Mouse (Mus musculus) layer of hippocampus, adult 18-20 months (tissue): ENCODE measurements around the gene Naa16. TPM values are rescaled to one million over a fixed set of nuclear protein-coding genes. Genes with fewer than 3 reads are reported as not detected.
A peak's percentile ranks its signal among the peaks of the same experiment; 100 is the strongest.

Experiments used
- DNase-seq, 2 experiments: peaks; one replicate each; pipeline ENCODE4 v3.0.0; 2022; ENCODE audit warnings: low spot score in 2 of 2
- total RNA-seq, 2 experiments: library from RNA; stranded (reverse); gene quantifications; 2 replicates each; pipeline ENCODE4 v1.2.3; 2021

The Naa16 gene
- total RNA-seq, 2 experiments from 2014 or later: 12.4 to 13.8 TPM

DNA sequence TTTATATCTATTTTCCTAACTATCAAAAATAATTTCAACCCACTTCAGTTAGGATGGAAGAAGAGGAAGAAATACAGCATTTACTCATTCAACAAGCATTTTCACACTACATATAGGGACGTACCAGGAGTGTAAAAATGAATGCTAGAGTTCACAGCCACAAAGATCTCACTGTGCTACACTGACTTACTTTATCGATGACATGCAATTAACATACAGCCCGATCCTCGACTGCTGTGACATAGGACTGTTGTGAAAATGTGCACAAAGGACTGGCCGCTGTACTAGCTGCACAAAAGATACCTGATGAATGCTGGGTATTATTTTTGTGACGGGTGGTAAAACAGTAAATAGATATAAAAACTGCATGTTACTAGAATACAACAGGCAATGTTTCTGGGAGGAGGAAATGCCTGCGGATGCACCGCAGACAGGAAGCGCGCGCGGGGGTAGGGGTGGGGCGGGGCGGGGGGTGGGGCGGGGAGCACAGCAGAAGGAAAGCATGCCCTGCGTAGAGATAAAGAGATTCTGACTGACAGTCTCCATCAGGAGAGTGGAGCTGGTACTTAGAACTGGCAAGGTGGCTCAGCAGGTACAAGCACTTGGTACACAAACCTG, 59.5 kb downstream of the Naa16 start:
- DNase-seq: no peak

DNA sequence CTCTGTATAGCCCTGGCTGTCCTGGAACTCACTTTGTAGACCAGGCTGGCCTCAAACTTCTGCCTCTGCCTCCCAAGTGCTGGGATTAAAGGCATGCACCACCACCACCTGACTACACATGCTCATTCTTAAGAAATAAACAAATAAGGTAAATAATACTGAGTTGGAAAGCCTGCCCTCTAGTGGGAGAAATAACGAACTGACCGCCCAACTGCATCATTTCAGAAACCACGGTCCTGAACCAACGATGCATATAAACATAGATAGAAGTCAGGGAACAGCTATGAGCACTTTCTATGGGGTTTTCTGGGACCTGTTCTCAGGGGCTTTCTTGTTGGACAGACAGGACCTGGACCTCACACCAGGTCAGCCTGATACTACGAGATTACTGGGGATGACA, 63.5 kb downstream of the Naa16 start:
- peak in 1 of 2 experiments; percentile 68 for DNase-seq

DNA sequence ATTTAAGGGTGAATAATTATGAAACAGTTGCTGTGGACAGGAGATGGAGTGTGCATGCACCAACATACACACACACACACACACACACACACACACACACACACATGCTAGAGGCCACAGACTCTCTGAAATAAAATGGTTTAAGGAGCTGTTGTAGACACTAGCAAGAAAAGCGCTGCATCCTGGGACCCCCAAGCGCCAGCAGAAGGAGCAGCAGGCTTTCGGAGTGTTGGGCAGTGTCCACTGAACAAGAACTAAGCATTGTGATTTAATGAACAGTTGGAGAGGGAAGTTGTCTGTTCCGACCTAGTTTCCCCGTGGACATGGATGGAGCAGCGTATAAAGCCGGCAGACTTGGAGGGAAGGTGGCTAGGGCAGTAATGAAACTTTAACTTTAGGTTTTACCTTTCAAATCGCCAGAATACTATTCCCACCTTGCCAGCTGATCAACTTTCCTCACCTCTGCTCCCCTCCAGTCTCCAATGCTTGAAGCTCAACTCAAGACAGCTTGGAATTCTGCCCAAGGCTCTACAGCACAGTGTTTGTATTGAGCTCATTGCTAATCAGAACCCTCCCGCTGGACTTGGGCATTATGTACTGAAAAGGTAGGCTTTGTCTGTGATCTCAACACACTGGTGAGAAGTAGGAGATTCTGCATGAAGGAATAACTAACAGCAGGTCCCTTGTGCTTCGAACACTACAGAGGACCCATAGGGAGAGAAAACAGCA, 66.3 kb downstream of the Naa16 start:
- DNase-seq: no peak

DNA sequence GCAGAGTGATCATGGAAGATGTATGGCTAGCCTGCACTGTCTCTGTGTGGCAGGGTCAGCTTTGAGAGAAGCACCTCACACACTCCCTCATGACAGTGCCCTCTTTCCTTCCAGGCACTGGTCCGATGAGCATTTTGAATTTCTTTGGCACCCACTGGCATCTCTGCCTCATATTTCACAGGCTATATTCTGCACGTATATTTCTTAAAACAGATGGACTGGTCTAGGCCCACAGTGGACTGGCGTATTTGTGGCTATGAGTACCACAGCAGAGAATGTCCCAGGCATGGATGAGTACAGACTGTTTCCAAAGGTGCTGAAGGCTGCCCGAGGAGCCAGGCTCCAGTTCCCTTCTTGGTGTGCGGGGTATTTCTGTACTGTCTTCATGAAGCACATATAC, 68.7 kb downstream of the Naa16 start:
- DNase-seq: no peak

DNA sequence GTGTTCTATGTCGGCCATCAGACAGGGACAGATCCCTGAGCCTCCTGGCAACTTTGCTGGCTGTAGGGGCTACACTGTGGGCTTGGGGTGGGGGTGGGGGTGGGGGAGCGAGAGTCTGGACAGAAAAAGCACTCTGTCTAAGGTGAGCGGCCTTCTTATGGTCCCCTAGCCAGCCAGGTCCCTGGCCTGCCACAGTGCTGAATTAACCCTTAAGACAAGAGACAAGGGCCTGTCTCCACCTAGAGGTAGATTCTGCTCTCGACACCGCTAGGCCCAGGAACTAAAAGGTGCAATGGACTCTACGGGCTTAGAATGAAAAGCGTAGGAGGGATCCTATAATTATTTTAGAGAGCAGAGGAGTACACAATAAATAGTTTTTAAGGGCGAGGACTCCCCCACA, 69.4 kb downstream of the Naa16 start:
- DNase-seq: peak in 1 of 2 experiments; percentile 39

DNA sequence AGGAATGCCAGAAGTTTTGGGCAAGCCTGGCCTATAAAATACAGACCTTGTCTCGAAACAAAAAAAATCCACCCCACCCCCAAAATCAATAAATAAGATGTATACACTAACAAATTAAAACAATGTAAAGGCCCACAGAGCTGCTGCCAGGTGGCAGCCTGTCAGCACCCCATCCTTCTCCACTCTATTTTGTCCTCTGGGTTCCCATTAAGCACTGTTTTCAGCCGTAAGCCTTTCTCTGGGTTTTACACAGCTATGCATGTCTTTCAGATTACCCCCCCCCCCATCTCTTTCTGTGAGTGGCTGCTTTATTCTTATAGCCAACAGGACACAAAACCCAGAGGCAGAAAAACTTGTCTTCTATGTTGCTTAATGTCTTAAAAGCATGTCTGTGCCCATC, 73.0 kb downstream of the Naa16 start:
- DNase-seq: no peak

DNA sequence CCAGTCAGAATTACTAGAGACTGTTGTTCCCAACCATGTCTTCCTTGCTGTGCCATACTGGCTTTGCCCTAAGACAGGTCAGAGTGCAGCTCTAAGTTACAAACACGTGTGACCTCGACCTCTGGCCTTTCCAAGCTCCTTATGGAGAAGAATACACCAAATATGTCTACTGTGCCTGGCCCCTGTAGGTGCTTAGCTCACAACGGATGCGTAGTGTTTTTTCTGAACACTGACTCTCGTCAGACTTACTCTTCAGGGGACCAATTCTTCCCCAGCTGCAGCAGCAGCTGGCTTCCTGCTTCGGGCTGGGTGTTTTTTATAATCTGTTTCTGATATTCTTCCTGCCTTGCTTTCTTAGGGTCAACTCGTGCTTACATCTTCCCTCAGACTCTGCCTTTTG, 74.7 kb downstream of the Naa16 start:
- no peak for DNase-seq

DNA sequence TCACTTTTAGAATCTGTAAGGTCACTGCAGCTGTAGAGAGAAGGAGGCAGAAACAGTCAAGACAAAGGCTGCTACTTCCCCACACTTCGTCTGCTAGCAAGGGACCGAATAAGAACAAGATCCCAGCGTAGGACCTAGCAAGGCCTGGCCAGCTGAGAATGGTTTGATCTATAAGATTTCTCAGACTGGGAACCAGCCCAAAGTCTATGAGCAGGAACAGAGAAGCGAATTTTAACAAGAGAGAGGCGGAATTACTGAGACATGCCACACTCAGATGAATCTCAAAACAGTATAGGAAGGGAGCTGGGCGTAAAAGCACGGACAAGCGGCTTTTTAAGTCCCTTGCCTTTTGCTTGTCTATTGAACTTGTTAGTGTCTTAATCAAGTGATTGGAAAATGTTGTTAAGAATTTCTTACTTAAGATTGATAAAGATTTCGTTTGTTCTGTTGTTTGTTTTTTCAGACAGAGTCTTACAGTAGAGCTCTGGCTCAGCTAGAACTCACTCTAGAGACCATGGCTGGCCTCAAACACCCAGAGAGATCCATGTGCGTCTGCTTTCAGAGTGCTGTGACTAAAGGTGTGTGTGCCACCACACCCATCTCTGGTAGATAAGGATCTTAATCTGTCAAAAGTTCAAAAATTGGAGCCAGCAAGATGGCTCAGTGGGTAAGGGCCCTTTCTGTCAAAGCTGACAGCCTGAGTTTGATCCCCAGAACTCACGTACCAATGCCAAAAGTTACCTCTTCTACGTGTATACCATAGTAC, 76.2 kb downstream of the Naa16 start:
- no peak for DNase-seq

DNA sequence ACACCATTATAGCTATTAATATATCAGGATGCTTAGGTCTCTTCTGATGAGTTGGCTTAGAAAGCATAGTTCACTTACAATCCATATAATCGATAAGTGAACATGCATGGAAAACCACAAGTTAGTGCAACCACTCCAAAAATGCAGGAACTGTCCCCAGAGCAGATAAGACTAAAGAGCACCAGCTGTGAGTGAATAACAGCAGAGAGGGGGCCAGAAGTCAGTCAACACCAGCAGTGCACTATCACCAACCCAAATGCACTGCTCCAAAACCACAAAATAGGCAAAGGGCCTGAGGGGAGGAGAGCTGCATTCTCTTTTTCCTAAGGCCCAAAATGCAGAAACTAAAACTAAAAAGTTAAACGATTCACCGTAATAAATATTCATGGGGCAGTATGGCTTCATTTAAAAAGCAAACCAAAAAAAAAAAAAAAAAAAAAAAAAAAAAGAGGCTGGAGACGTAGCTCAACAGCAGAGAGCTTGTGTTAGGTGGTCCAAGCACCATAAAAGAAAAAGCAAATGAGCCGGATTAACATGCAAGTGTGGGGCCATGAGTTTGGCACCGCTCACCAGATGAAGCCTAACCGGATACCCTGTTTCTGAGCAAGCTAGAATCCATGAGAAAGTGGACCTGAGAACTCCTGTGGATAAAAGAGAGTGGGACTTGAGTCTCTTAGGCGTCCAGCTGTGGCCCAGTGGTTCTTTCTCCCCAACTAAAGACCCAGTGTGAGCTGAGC, 77.0 kb downstream of the Naa16 start:
- no peak for DNase-seq

DNA sequence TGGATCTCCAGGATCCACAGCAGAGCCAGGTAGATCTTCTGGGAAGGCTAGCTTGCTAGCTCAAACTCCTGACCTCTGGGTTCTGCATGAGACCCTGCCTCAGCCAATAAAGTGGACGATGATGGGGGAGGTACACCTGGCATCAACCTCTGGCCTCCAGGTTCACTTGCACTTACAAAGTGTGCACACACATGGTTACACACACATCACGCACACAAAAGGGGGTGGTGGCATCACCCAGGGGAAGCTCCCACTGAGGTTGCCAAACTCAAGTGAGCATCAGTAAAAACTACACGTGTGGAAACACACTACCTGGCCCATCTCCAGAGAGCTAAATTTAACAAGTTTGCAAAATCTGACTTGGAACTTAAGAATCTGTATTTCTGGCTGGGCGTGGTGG, 77.9 kb downstream of the Naa16 start:
- DNase-seq: no peak

DNA sequence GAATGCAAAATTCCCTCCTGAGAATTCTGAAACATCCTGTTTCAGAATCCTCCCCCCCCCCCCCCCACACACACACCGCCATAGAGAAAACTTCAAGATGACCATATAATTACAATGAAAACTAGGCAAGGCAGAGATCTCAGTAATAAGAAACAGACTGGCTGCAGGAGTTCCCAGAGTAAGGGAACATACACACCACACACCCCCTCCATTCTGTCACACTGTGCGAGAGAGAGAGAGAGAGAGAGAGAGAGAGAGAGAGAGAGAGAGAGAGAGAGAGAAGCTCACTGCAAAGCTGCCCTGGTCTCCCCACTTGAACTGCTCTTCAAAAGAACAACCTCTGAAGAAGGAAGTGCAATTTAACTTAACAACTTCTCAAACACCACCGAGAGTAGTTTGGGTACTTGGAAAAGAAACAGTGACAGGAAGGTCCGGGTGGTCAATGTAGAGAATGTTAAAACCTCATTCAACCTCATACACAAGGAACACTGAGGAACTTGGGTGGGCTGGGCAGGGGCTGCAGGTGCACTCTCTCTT, 78.6 kb downstream of the Naa16 start:
- no peak for DNase-seq

DNA sequence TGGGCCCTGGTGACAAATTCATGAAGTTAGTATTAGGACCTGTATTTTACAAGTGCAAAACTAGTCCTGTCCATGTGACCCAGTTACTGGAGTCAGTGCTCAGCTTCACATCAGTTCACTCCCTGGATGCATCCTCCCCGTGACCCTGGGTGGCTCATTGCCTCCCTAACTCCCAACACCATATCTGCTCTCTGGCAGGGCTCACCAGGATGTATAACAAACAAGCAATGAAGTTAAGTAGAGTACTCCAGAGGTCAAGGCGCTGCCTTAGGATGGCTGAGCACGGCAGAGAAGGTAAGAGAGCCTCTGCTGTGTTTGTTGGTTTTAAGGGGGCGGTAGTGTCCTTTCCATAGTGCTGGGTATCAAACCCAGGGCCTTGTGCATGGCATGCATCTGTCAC, 81.5 kb downstream of the Naa16 start:
- no peak for DNase-seq

DNA sequence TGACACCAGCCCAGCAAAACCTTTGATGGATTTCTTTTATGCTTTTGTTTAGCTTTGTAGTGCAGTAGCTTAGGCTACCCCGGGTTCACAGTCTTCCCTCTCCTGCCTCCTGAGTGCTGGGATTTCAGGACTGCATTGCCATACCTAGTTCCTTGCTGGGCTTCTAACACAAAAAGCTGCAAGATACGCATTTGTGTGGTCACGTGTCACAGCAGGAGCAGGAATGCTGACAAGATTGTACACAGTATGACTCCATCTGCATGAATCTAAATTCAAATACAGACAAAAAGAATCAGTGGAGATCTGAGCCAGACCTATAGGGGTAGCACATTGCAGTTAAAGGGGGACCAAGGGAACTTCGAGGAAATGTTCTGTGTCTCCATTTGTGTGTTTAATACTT, 82.2 kb downstream of the Naa16 start:
- DNase-seq: no peak

DNA sequence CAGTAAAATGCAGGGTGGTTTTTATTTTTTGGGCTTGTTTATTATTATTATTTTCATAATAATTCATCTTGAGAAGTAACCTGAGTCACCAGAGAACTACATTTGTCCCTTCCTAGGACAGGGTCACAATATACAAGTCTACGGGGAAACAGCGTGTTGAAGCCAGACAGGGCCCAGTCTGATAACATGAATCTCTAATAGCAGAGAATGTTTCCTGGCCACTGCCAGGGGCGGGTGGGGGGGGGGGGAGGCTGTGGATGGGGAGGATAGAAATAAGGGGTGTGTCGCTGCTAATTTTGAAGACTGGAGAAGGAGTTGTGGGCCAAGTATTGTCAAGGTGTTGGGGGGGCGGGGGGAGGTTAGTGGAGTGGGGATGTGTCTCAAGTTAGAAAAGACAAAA, 82.7 kb downstream of the Naa16 start:
- DNase-seq: no peak

DNA sequence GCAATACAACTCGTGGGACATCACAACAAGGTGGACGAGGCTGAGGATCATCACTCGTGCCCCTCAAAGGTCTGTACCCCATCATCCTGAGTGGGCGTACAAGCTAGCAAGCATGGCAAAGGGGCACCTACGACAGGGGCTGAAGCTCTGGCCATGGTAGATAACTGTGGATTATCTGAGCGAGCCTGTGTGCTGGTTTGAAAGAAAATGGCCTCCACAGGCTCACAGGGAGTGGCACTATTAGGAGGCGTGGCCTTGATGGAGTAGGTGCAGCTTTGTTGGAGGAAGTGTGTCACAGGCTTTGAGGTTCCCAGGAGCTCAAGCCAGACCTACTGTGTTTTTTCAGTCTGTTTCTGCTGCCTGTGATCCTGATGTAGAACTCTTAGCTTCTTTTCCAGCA, 83.4 kb downstream of the Naa16 start:
- no peak for DNase-seq

DNA sequence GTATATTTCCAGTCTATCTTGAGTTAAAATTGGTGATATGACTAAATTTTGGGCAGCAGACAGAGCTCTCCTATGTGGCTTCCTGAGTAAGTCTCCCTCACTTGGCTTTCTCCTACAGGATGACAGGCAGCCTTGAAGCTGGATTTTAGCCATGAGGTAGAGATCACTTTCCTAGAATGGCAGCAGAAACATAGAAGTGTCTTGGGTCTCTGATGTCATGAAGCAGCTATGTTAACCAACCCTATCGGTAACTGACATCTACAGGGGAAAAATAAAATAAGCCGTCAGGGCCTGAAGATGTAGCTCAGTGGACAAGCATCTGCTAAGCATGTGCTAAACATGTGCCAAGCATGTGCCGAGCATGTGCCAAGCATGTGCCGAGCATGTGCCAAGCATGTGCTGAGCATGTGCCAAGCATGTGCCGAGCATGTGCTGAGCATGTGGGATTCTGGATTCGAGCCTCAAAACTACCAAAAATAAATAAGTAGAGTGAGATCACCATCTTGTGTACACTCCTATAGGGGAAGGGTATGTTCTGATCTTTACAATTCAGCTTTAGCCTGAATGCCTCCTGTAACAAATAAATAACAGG, 85.6 kb downstream of the Naa16 start:
- DNase-seq: no peak

DNA sequence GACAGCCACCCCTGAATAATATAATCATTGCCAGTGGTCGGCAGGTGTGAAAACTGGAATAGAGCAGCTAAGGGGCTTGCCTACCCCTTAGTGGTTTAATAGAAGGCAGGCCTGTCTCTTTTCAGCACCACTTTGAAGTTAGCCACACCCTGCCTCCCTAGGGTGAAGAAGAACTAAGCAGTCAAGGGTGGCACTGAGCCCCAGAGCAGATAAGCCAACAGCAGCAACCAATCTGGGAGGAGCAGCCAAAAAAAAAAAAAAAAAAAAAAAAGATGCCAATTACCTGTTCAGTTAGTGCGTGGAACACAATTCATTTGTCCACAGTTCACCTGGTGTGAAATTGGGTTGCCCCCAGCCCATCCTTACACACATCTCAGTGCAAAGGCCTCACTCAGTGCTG, 87.4 kb downstream of the Naa16 start:
- no peak for DNase-seq

DNA sequence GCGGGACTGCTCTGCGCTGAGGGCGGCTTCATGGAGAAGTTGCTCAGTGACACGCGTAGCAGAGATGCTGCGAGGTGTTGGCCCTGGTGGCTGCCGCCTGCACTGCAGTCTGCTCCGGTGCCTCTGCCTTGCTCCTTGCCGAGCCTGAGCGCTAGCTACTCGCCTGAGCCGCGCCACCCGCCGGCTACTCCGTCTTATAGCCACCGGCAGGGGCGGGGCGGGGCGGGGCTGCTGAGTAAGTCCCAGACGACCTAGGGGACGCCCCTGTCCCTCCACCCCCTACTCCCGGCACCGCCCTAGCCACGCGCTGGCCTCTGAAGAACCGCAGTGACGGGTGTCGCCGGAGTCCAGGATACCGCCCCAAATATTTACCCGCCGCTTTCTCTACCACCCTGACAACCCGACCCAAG, 89.1 kb downstream of the Naa16 start, which contains the start of gene Rgcc:
TSS of gene Rgcc (minus strand) at position 180 of the 410 bp plus-strand sequence.
- peak; percentile 82 to 93 for DNase-seq

DNA sequence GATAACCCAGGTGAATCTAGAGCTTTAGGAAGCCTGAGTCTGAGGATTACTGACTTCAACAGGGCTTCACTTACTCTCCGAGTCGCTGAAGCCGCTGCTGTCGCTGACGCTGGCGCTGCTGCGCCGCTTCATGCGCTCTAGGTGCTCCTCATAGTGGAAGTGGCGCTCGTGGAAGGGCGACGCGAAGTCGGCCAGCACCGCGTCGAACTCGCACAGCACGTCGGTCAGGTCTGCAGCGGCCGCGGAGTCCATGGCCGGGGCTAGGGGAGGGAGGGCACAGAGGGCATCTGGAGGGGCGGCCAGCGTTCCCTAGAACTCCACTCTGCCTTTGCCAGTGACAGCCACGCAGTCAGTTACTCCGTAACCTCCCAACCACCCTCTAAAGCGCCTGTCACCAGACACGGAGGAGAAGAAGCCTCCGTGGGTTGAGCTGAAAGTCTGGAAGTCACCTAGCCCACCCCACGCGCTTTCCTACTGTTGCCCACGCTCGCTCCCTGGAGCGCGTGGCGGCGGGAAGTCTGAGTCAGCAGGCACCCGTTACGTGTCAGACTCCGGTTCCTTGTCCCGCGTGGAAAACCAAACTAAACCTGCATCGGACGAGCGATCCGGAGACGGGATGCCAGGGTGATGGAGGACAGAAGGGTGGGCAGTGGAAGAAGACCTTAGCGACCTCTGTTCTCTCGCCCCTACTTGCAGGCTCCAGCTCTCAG, 89.8 kb downstream of the Naa16 start:
- peak in 1 of 2 experiments; percentile 56 for DNase-seq

DNA sequence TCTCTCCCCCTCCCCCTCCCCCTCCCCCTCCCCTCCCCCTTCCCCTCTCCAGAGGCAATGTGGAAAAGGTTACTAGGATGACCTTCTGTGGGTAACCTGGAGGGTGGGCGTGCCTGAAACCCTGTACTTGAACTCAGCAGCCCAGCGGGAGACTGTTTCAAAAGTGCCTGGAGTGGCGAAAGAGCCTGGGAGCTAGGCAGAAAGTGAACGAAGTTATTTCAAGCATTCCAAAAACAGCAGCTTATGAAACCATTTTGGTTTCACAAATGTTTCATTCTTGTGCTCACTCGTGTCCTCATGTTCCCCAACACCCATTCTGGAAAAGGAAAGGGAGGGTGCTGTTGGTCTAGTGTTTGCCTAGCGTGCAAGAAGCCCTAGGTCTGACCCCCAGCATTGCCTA, 90.8 kb downstream of the Naa16 start:
- no peak for DNase-seq
